Mouse (Mus musculus) liver, embryonic 12.5 days (tissue): ENCODE measurements around the gene Stard3. TPM values are rescaled to one million over a fixed set of nuclear protein-coding genes. Genes with fewer than 3 reads are reported as not detected.

Source experiments
- ATAC-seq: fragments of 200-750 bp; cut with Nextera tagmentation; 2 replicates; pipeline ENCODE4 v1.8.0; 2017; ENCODE audit warnings: moderate number of reproducible peaks, mild to moderate bottlenecking, moderate library complexity
- H3K27ac ChIP-seq: fragments of 300-500 bp; sonication (generic); 2 replicates; pipeline ENCODE4 v1.5.1; 2016; ENCODE audit warnings: mild to moderate bottlenecking
- H3K27me3 ChIP-seq: fragments of 300-500 bp; sonication (generic); replicated peaks from 2 replicates; pipeline ENCODE4 v1.6.1; 2016; ENCODE audit warnings: mild to moderate bottlenecking, moderate library complexity
- H3K36me3 ChIP-seq: fragments of 300-500 bp; sonication (generic); 2 replicates; pipeline ENCODE4 v1.6.1; 2016; ENCODE audit warnings: mild to moderate bottlenecking, moderate library complexity
- H3K4me1 ChIP-seq: fragments of 300-500 bp; sonication (generic); 2 replicates; pipeline ENCODE4 v1.6.1; 2016
- H3K4me2 ChIP-seq: fragments of 300-500 bp; sonication (generic); 2 replicates; pipeline ENCODE4 v1.6.1; 2016; ENCODE audit warnings: mild to moderate bottlenecking, moderate library complexity
- H3K4me3 ChIP-seq: fragments of 300-500 bp; sonication (generic); 2 replicates; pipeline ENCODE4 v1.5.1; 2016; ENCODE audit warnings: mild to moderate bottlenecking, moderate library complexity
- H3K9ac ChIP-seq: fragments of 300-500 bp; sonication (generic); 2 replicates; pipeline ENCODE4 v1.6.1; 2016; ENCODE audit warnings: mild to moderate bottlenecking, moderate library complexity
- H3K9me3 ChIP-seq: fragments of 300-500 bp; sonication (generic); replicated peaks from 2 replicates; pipeline ENCODE4 v1.6.1; 2016; ENCODE audit warnings: mild to moderate bottlenecking, moderate library complexity
- WGBS: fragments of 180-500 bp; shearing (Covaris S2); methylation state at CpG from one replicate; pipeline ENCODE4 v1.1.7; 2016; ENCODE audit not compliant: insufficient replicate concordance; 5-methylcytosine and 5-hydroxymethylcytosine counted together
- polyA plus RNA-seq: library from polyadenylated mRNA; unstranded; fragments of >200 nt; fragmentation: Nextera tagmentation; extraction: Ambion mirVana; gene quantifications from 2 replicates; pipeline ENCODE4 v1.2.1, GENCODE M21; 2016

Stard3 gene
- polyA plus RNA-seq = 18.0 and 18.9 TPM in 2 replicates

- WGBS = under 1% methylated on average over 59 of the region's 60 CpGs
- H3K4me3 ChIP-seq = peak within 1 kb of the TSS; percentile 78
- H3K9ac ChIP-seq = peak within 1 kb of the TSS; percentile 78
- peak within 1 kb of the TSS; percentile 81 for H3K27ac ChIP-seq
- no peaks in the 10 kb centered on the region for H3K9me3 ChIP-seq
- ATAC-seq = peak; percentile 84
- H3K4me2 ChIP-seq = peak within 1 kb of the TSS; percentile 77
- H3K27me3 ChIP-seq = peaks cover 20% of the 10 kb centered on the region
- no peaks in the 10 kb centered on the region for H3K36me3 ChIP-seq
- peaks cover 60% of the 10 kb centered on the region for H3K4me1 ChIP-seq
Observed at GRCm38 (mm10) chr11:98358161-98359083, at the start of gene Stard3. TSS of gene Stard3 (plus strand) at chr11:98358368.

- Histone ChIP-seq H3K9me3 (no peaks in the 10 kb centered on the region), H3K36me3 (no peaks in the 10 kb centered on the region), H3K9ac (no peak overlapping the region), H3K27me3 (peaks cover 97% of the 10 kb centered on the region), H3K4me1 (peaks cover 3% of the 10 kb centered on the region; the same call in 1 of the 2 replicates), H3K4me3 (no peak overlapping the region), H3K4me2 (no peak overlapping the region), H3K27ac (no peak overlapping the region)
- ATAC-seq = no peak
- WGBS = 2% methylated on average over 23 of the region's 26 CpGs
Observed at GRCm38 (mm10) chr11:98313790-98314323, 44.3 kb upstream of the Stard3 start.

DNA sequence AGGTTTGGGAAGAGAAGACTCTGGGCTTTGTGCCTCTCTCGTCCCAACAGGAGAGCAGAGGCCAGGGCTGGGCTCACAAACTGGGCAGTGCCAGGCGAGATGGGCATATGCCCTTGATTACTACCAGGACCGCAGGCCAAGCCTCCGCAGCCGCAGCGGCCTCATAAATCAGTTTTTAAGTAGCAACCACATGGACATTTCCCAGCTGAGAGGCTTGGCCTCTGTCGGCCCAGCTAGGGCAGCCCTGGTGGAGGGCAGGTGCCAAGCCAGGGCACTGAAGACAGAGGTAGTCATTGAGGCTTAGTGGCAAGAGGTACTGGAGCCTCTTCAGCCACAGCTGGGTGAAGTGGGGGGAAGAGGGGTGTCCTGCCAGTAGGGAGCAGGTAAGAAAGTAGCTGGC is 40.7 kb upstream of the Stard3 start:
- 7% methylated on average over 7 of the region's 7 CpGs for WGBS
- no peaks in the 10 kb centered on the region for H3K36me3 ChIP-seq
- H3K9ac ChIP-seq = no peak overlapping the region
- no peaks in the 10 kb centered on the region for H3K9me3 ChIP-seq
- ATAC-seq = no peak
- no peak overlapping the region for H3K4me2 ChIP-seq
- H3K4me1 ChIP-seq = peaks cover 3% of the 10 kb centered on the region; the same call in 1 of the 2 replicates
- H3K27me3 ChIP-seq = peaks cover 100% of the 10 kb centered on the region
- no peak overlapping the region for H3K4me3 ChIP-seq
- H3K27ac ChIP-seq = no peak overlapping the region

GRCm38 (mm10) chr11:98318421-98319116 is 39.6 kb upstream of the Stard3 start:
- peaks cover 100% of the 10 kb centered on the region for H3K27me3 ChIP-seq
- no peak overlapping the region for H3K4me2 ChIP-seq
- no peak for ATAC-seq
- no peaks in the 10 kb centered on the region for H3K9me3 ChIP-seq
- H3K27ac ChIP-seq = no peak overlapping the region
- no peak overlapping the region for H3K9ac ChIP-seq
- no peaks in the 10 kb centered on the region for H3K36me3 ChIP-seq
- WGBS = 4% methylated on average over 14 of the region's 14 CpGs
- peaks cover 3% of the 10 kb centered on the region; the same call in 1 of the 2 replicates for H3K4me1 ChIP-seq
- H3K4me3 ChIP-seq = no peak overlapping the region

DNA sequence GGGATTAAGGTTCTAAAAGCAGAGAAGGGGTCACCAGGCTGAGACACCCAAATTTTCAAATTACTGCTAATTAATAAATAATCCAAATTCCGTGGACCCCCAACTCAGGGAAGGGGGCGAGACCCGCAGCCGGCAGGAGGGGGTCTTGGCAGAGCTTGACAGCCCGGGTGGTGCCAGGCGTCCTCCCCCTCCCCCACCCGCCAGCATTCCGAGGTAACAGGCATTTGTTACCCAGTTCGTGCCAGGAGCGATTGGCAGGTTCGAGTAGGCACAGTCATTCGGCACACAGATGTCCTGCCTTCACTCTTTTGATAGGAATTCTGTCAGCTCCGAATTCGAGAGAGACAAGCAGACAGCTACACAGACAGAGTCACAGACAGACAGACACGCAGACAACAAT is 39.0 kb upstream of the Stard3 start:
- Histone ChIP-seq H3K36me3 (no peaks in the 10 kb centered on the region), H3K4me1 (no peaks in the 10 kb centered on the region), H3K4me3 (no peak overlapping the region), H3K9me3 (no peaks in the 10 kb centered on the region), H3K27ac (no peak overlapping the region), H3K9ac (no peak overlapping the region), H3K4me2 (no peak overlapping the region), H3K27me3 (peaks cover 100% of the 10 kb centered on the region)
- 6% methylated on average over 15 of the region's 15 CpGs for WGBS
- ATAC-seq = no peak

DNA sequence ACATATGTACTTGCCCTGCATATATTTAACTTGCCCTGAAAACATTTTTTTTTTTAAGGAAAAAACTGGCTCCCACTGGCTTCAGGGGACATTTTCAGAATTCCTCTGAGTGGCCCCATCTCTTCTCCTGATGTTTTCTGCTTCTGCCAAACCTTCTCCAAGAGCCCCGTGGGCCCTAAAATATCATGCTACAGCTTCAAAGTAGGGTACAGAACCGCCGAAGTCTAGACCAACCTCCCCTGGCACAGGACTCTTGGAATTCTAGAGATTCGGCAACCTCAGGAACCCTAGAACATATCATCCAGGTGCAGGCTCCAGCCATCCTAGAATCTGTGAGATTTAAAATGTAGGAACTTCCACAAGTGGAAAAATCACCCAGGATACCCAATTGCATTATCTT is 38.6 kb upstream of the Stard3 start:
- H3K9ac ChIP-seq = no peak overlapping the region
- ATAC-seq = no peak
- H3K4me3 ChIP-seq = no peak overlapping the region
- WGBS = 23% methylated on average over 4 of the region's 4 CpGs
- H3K9me3 ChIP-seq = no peaks in the 10 kb centered on the region
- H3K27me3 ChIP-seq = peaks cover 100% of the 10 kb centered on the region
- H3K4me1 ChIP-seq = no peaks in the 10 kb centered on the region
- H3K36me3 ChIP-seq = no peaks in the 10 kb centered on the region
- no peak overlapping the region for H3K27ac ChIP-seq
- H3K4me2 ChIP-seq = no peak overlapping the region

DNA sequence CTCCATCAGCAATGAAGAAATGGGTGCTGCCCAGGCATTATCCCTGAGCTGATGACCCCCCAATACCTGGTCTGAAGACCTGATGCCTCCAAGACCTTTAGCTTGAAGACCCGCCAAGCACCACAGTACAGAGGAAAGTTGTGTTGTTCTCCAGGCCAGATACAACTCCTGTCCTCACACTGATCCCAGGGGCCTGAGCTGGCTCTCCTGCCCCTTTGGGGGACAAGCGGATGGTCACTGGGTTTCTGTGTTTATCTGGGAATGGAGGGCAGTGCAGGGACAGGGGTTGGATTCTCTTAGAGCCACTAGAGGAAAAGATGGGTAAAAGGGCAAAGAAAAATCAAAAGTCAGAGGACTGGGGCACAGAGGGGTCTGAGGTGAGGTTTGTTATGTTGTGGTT is 38.2 kb upstream of the Stard3 start:
- Histone ChIP-seq H3K4me3 (no peak overlapping the region), H3K27ac (no peak overlapping the region), H3K9me3 (no peaks in the 10 kb centered on the region), H3K4me2 (no peak overlapping the region), H3K36me3 (no peaks in the 10 kb centered on the region), H3K4me1 (no peaks in the 10 kb centered on the region), H3K9ac (no peak overlapping the region), H3K27me3 (peaks cover 100% of the 10 kb centered on the region)
- no peak for ATAC-seq
- WGBS = 12% methylated on average over 2 of the region's 2 CpGs

DNA sequence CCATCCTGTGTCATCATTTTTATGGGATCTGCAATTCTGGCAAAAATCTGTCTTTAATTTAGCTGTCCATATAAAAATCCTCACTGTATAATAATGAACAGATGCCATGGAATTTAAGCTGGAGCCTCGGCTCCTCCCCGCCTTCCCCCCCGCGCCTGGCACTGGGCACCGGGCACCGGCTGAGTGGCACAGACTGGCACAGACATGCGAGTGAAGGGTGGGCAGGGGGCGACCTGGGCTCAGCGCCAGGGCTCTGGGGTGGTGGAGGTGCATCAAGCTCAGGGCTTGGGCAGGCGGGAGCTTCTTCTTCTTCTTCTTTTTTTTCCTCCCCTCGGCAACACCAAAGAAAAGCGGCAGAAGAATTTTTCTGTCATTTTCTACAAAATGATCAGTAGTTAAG is 37.8 kb upstream of the Stard3 start:
- Histone ChIP-seq H3K27ac (no peak overlapping the region), H3K4me2 (no peak overlapping the region), H3K4me3 (no peak overlapping the region), H3K27me3 (peaks cover 100% of the 10 kb centered on the region), H3K9ac (no peak overlapping the region), H3K36me3 (no peaks in the 10 kb centered on the region), H3K9me3 (no peaks in the 10 kb centered on the region), H3K4me1 (no peaks in the 10 kb centered on the region)
- no peak for ATAC-seq
- 18% methylated on average over 12 of the region's 12 CpGs for WGBS

GRCm38 (mm10) chr11:98320806-98321676 is 37.1 kb upstream of the Stard3 start:
- ATAC-seq = no peak
- H3K9ac ChIP-seq = no peak overlapping the region
- no peak overlapping the region for H3K4me3 ChIP-seq
- no peaks in the 10 kb centered on the region for H3K4me1 ChIP-seq
- no peak overlapping the region for H3K27ac ChIP-seq
- peaks cover 100% of the 10 kb centered on the region for H3K27me3 ChIP-seq
- WGBS = 3% methylated on average over 30 of the region's 30 CpGs
- H3K9me3 ChIP-seq = no peaks in the 10 kb centered on the region
- no peaks in the 10 kb centered on the region for H3K36me3 ChIP-seq
- no peak overlapping the region for H3K4me2 ChIP-seq

GRCm38 (mm10) chr11:98321677-98322003 is 36.5 kb upstream of the Stard3 start:
- no peaks in the 10 kb centered on the region for H3K4me1 ChIP-seq
- no peak overlapping the region for H3K4me3 ChIP-seq
- no peaks in the 10 kb centered on the region for H3K36me3 ChIP-seq
- H3K9ac ChIP-seq = no peak overlapping the region
- H3K27me3 ChIP-seq = peaks cover 100% of the 10 kb centered on the region
- WGBS = 9% methylated on average over 5 of the region's 5 CpGs
- no peak overlapping the region for H3K4me2 ChIP-seq
- H3K27ac ChIP-seq = no peak overlapping the region
- H3K9me3 ChIP-seq = no peaks in the 10 kb centered on the region
- no peak for ATAC-seq

DNA sequence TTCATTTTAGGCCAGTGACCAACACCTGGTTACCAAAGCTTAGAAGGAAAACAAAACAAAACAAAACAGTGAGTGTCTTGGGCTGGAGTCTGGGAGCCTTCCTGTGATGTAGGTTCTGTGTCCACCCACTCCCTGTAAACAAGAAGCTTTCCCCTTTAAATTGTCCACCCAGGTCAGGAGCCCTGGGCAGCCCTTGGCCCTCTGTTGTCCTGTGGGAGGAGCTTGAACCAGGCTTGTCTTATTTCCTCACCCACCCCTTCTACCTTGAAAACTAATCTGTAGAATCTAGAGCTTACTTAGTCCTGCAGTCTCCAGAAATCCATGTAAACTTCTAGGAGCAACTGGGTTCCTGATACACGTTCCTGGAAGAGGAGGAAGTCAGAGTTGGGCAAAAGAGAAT is 36.0 kb upstream of the Stard3 start:
- no peaks in the 10 kb centered on the region for H3K9me3 ChIP-seq
- H3K27ac ChIP-seq = no peak overlapping the region
- H3K4me2 ChIP-seq = no peak overlapping the region
- WGBS = 0% methylated on average over 1 of the region's 1 CpGs
- H3K9ac ChIP-seq = no peak overlapping the region
- no peaks in the 10 kb centered on the region for H3K36me3 ChIP-seq
- H3K27me3 ChIP-seq = peaks cover 100% of the 10 kb centered on the region
- H3K4me1 ChIP-seq = 0 out of 2 replicates have a peak, but pooled peaks cover 4% of the 10 kb centered on the region
- no peak overlapping the region for H3K4me3 ChIP-seq
- no peak for ATAC-seq
